Mouse (Mus musculus): ENCODE measurements around the gene Fam76a.

DNA sequence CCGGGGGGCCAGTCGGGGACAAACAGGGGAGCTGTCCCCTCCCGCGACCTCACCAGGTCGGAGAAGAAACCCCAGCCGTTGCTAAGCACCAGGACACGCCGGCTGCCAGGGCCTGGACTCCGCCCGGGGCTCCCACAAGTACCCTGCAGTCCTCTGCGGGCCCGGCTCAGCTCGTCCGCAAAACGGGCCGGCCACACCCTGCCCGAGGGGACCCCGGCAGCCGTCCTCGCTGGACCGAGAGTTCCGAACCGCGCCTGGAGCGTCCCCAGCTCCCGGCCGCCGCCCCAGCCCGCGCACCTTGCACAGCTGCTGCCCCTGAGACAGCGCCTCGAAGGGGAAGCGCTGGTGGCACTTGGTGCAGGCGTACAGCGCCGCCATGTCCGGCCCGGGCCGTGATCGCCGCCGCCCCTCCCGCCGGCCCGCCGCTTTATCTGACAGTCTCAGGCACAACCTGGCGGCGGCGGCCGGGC is 262 bp downstream of the Fam76a start:
- TF ChIP-seq POLR2A (IDR thresholded peaks at IDR 0.05; ENCODE audit: insufficient read depth, low read length) = no peak
- no peak for TF ChIP-seq CTCF (IDR thresholded peaks at IDR 0.05; ENCODE audit: low read depth, low read length)
- TF ChIP-seq EP300 (IDR thresholded peaks at IDR 0.05; ENCODE audit: insufficient read depth, low read depth, low read length) = no peak

Measured in ES-Bruce4 (cell line).